Comparison of ENCODE assay signal across 11 mouse cellular contexts in the genomic region with DNA sequence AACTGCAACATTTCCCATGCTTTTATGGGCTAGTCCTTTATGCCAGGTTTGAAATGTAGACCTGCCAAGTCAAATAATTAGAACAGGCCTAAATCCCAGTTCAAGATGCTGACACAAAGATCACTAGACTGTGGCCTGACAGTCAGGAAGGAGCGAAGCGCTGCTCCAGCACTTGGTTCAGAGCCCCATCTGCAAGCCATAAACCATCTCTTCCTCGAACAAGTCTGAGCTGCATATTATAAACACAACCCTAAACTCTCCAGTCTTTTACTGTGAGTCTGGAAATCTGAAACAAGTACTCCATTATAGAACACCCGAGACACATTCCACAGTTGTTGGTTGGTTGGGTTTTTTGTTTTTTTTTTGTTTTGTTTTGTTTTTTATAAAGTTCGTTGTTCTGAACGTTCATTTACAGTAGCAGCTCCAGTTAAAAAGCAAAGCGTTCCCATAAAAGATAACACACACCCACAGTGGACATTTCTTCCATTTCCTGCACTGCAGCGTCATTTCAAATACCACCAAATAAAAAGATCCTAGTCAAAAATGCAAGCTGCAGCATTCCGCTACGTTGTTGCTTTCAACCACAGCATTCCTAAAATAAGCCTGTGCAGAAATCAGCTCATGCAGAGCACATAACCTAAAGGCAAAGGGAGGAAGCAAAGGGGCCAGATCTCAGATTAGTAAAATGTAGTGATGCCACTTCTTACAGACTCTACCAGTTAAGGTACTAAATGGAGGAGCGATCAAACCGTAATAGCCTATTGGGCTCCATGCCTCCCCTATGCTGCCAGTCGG.
A peak's percentile ranks its signal among the peaks of the same experiment; 100 is the strongest.
DNase-seq lines count a peak whose midpoint lies in the region; ATAC-seq and TF ChIP-seq lines count a peak whose summit lies in the region.
"Had no signal": no experiment of that assay in that cellular context is flagged by ENCODE, and none has a peak within 500 bp of the region (broad histone marks: within the 10 kb centered on the region; RNA-seq: fewer than 3 reads in every experiment).

No protein-coding gene starts in this region.

- TF ChIP-seq CTCF in kidney, adult 2 months (conservative IDR thresholded peaks at IDR 0.05; ENCODE audit: insufficient read depth, insufficient read length, low read depth, low read length) = no peak
- no peak for TF ChIP-seq CTCF in cortical plate, adult 2 months (IDR thresholded peaks at IDR 0.05; ENCODE audit: extremely low read depth, insufficient read depth, low read length)

- no peak overlapping the region for H3K4me2 ChIP-seq in forebrain, embryonic 15.5 days (replicated peaks)
- H3K4me2 ChIP-seq: liver, embryonic 12.5 days had no signal

- no peak overlapping the region for H3K4me3 ChIP-seq in kidney, adult 2 months (ENCODE audit: insufficient read depth, low read depth, low read length)
- no peak overlapping the region for H3K4me3 ChIP-seq in cortical plate, adult 2 months (ENCODE audit: insufficient read depth, low read length)
- no peak overlapping the region for H3K4me3 ChIP-seq in forebrain, embryonic 15.5 days
- H3K4me3 ChIP-seq: liver, embryonic 12.5 days had no signal

- peak overlapping the region; percentile 82; the same call in 1 of the 2 replicates for H3K27ac ChIP-seq in kidney, adult 2 months (ENCODE audit: insufficient read depth, low read depth, low read length)
- peak overlapping the region; percentile 35; the same call in 1 of the 2 replicates for H3K27ac ChIP-seq in cortical plate, adult 2 months (ENCODE audit: insufficient read depth, low read length)
- H3K27ac ChIP-seq in forebrain, embryonic 15.5 days (replicated peaks) = no peak overlapping the region
- H3K27ac ChIP-seq: liver, embryonic 12.5 days had no signal

- H3K9ac ChIP-seq in forebrain, embryonic 15.5 days (replicated peaks) = no peak overlapping the region
- H3K9ac ChIP-seq: liver, embryonic 12.5 days had no signal

- no peaks in the 10 kb centered on the region for H3K4me1 ChIP-seq in kidney, adult 2 months (ENCODE audit: control insufficient read depth, insufficient read depth, low read length)
- H3K4me1 ChIP-seq in cortical plate, adult 2 months (ENCODE audit: control insufficient read depth, insufficient read depth, low read length) = peaks cover 13% of the 10 kb centered on the region
- no peaks in the 10 kb centered on the region for H3K4me1 ChIP-seq in forebrain, embryonic 15.5 days
- H3K4me1 ChIP-seq: liver, embryonic 12.5 days had no signal

- WGBS in kidney, adult 2 months = 63% methylated on average over 13 of the region's 13 CpGs
- 84% methylated on average over 13 of the region's 13 CpGs for WGBS in forebrain, embryonic 15.5 days

- no peaks in the 10 kb centered on the region for H3K27me3 ChIP-seq in kidney, adult 2 months (replicated peaks; ENCODE audit: control insufficient read depth, insufficient read depth, low read length)
- H3K27me3 ChIP-seq in forebrain, embryonic 15.5 days = no peaks in the 10 kb centered on the region
- H3K27me3 ChIP-seq: liver, embryonic 12.5 days had no signal

- no peak for ATAC-seq in forebrain, embryonic 15.5 days (replicated peaks)
- ATAC-seq: liver, embryonic 12.5 days had no signal

- no peak for TF ChIP-seq POLR2A in kidney, adult 2 months (IDR thresholded peaks at IDR 0.05; ENCODE audit: low read depth, low read length)
- TF ChIP-seq POLR2A in cortical plate, adult 2 months (IDR thresholded peaks at IDR 0.05; ENCODE audit: extremely low read depth, insufficient read depth, low read length) = no peak

- H3K9me3 ChIP-seq in forebrain, embryonic 15.5 days = no peaks in the 10 kb centered on the region
- H3K9me3 ChIP-seq: liver, embryonic 12.5 days had no signal

- H3K36me3 ChIP-seq in kidney, adult 2 months (ENCODE audit: control insufficient read depth, insufficient read depth, low read length) = no peaks in the 10 kb centered on the region
- H3K36me3 ChIP-seq in forebrain, embryonic 15.5 days = no peaks in the 10 kb centered on the region
- H3K36me3 ChIP-seq: liver, embryonic 12.5 days had no signal

- DNase-seq in kidney, adult 2 months = peak; percentile 47
- no peak for DNase-seq in kidney, postnatal 25 days
- DNase-seq in Muller cell, postnatal 12 days (ENCODE audit: inconsistent ontology term) = peak; percentile 50
- DNase-seq in kidney, postnatal 4 days = peak; percentile 16 to 33
- DNase-seq in layer of hippocampus, adult 9-11 months = no peak
- DNase-seq: cerebellum, postnatal 25 days; gastrocnemius, postnatal 14 days; heart, postnatal 36 days had no signal

Comparison
In these comparisons a context has a peak if more than half of its experiments do, and no peak if none do; other contexts are left out.
1. DNase-seq: peak in kidney, adult 2 months (single experiment), Muller cell, postnatal 12 days (single experiment) and kidney, postnatal 4 days (2 of 2); none in kidney, postnatal 25 days (0 of 2) and layer of hippocampus, adult 9-11 months (single experiment).